Mouse (Mus musculus) liver, postnatal 0 days (tissue): ENCODE data around the gene 1700008O03Rik.

Source experiments
- CTCF ChIP-seq: sonication (generic); IDR thresholded peaks from 2 replicates; pipeline ENCODE4 v1.5.1; 2016; ENCODE audit warnings: antibody characterized with exemption, low read depth
- EP300 ChIP-seq: IDR thresholded peaks from 2 replicates; pipeline ENCODE4 v1.6.1; 2016; ENCODE audit warnings: antibody characterized with exemption, low read depth, mild to moderate bottlenecking

GRCm38 (mm10) chr7:44334139-44334538 is 51.5 kb downstream of the 1700008O03Rik start:
- TF ChIP-seq CTCF (no peak), EP300 (no peak)
